Mouse (Mus musculus): ENCODE measurements around the gene Cybc1. TPM values are rescaled to one million over a fixed set of nuclear protein-coding genes. Genes with fewer than 3 reads are reported as not detected.

Gene Cybc1
- polyA plus RNA-seq, 1 experiment from 2014 or later, result 42.5 TPM

Other genes starting within 250 kb of the Cybc1 start
- gene Csnk1d, start 238.0 kb downstream of the Cybc1 start, polyA plus RNA-seq (2014; fragmentation: Nextera tagmentation; extraction: Ambion mirVana), result 60.9 and 71.3 TPM in 2 replicates
- not detected in 2 replicates for gene Cd7, start 189.9 kb downstream of the Cybc1 start, polyA plus RNA-seq (2014; fragmentation: Nextera tagmentation; extraction: Ambion mirVana)
- gene Sectm1b, start 165.8 kb downstream of the Cybc1 start, polyA plus RNA-seq (2014; fragmentation: Nextera tagmentation; extraction: Ambion mirVana), result not detected in 2 replicates
- not detected in 2 replicates for gene Sectm1a, start 148.1 kb downstream of the Cybc1 start, polyA plus RNA-seq (2014; fragmentation: Nextera tagmentation; extraction: Ambion mirVana)
- not detected in 2 replicates for gene Tex19.2, start 110.6 kb downstream of the Cybc1 start, polyA plus RNA-seq (2014; fragmentation: Nextera tagmentation; extraction: Ambion mirVana)
- 0.08 TPM in 1 of 2 replicates, not detected in the other for gene Tex19.1, start 83.2 kb downstream of the Cybc1 start, polyA plus RNA-seq (2014; fragmentation: Nextera tagmentation; extraction: Ambion mirVana)
- gene Uts2r, start 69.1 kb downstream of the Cybc1 start, polyA plus RNA-seq (2014; fragmentation: Nextera tagmentation; extraction: Ambion mirVana), result 0.12 TPM in 1 of 2 replicates, not detected in the other
- gene Hexdc, start 24.9 kb downstream of the Cybc1 start, polyA plus RNA-seq (2014; fragmentation: Nextera tagmentation; extraction: Ambion mirVana), result 5.7 and 6.3 TPM in 2 replicates
- gene Ogfod3, start 24.6 kb downstream of the Cybc1 start, polyA plus RNA-seq (2014; fragmentation: Nextera tagmentation; extraction: Ambion mirVana), result 16.5 and 21.5 TPM in 2 replicates
- gene Narf, start 7.9 kb upstream of the Cybc1 start, polyA plus RNA-seq (2014; fragmentation: Nextera tagmentation; extraction: Ambion mirVana), result 65.5 and 72.7 TPM in 2 replicates
- gene Foxk2, start 30.7 kb upstream of the Cybc1 start, polyA plus RNA-seq (2014; fragmentation: Nextera tagmentation; extraction: Ambion mirVana), result 12.8 and 13.7 TPM in 2 replicates
- 94.4 and 99.2 TPM in 2 replicates for gene Wdr45b, start 125.1 kb upstream of the Cybc1 start, polyA plus RNA-seq (2014; fragmentation: Nextera tagmentation; extraction: Ambion mirVana)
- gene Rab40b, start 158.9 kb upstream of the Cybc1 start, polyA plus RNA-seq (2014; fragmentation: Nextera tagmentation; extraction: Ambion mirVana), result 3.3 and 3.8 TPM in 2 replicates
- 8.6 and 10.6 TPM in 2 replicates for gene Fn3krp, start 192.1 kb upstream of the Cybc1 start, polyA plus RNA-seq (2014; fragmentation: Nextera tagmentation; extraction: Ambion mirVana)
- 1.7 and 1.8 TPM in 2 replicates for gene Fn3k, start 205.6 kb upstream of the Cybc1 start, polyA plus RNA-seq (2014; fragmentation: Nextera tagmentation; extraction: Ambion mirVana)
- gene Tbcd, start 222.6 kb upstream of the Cybc1 start, polyA plus RNA-seq (2014; fragmentation: Nextera tagmentation; extraction: Ambion mirVana), result 33.6 and 36.9 TPM in 2 replicates